Mouse (Mus musculus): ENCODE data around the gene Zkscan5. TPM values are rescaled to one million over a fixed set of nuclear protein-coding genes. Genes with fewer than 3 reads are reported as not detected.
A peak's percentile ranks its signal among the peaks of the same experiment; 100 is the strongest.

Gene Zkscan5
- polyA plus RNA-seq, 1 experiment from 2014 or later, result 10.4 TPM

GRCm38 (mm10) chr5:145231893-145232411 is 27.6 kb downstream of the Zkscan5 start:
- Histone ChIP-seq H3K9ac (ENCODE audit: low read depth, low read length) (peak overlapping the region; percentile 96), H3K4me1 (replicated peaks; ENCODE audit: insufficient read depth, low read length) (no peaks in the 10 kb centered on the region; the same call in 1 of the 2 replicates), H3K27me3 (ENCODE audit: insufficient read depth, low read length) (no peaks in the 10 kb centered on the region), H3K9me3 (replicated peaks; ENCODE audit: low read length) (no peaks in the 10 kb centered on the region), H3K36me3 (ENCODE audit: insufficient read depth, low read length) (peaks cover 23% of the 10 kb centered on the region), H3K4me2 (ENCODE audit: low read length) (peak overlapping the region; percentile 77), H3K4me3 (replicated peaks; ENCODE audit: low read depth, low read length) (peak overlapping the region; percentile 98), H3K27ac (peak overlapping the region; percentile 96)
- whole genome bisulfite sequencing, result under 1% methylated on average over 49 of the region's 49 CpGs
- ATAC-seq (replicated peaks; ENCODE audit: low FRiP score, low read depth), result peak; percentile 60
- DNase-seq (ENCODE audit: low spot score), result peak; percentile 42
- no peak for TF ChIP-seq CTCF (IDR thresholded peaks at IDR 0.05; ENCODE audit: low read depth)

- Histone ChIP-seq H3K4me2 (ENCODE audit: low read length) (no peak overlapping the region), H3K36me3 (ENCODE audit: insufficient read depth, low read length) (peaks cover 30% of the 10 kb centered on the region), H3K27me3 (ENCODE audit: insufficient read depth, low read length) (no peaks in the 10 kb centered on the region), H3K9me3 (replicated peaks; ENCODE audit: low read length) (no peaks in the 10 kb centered on the region), H3K4me1 (replicated peaks; ENCODE audit: insufficient read depth, low read length) (no peaks in the 10 kb centered on the region; the same call in 1 of the 2 replicates), H3K27ac (no peak overlapping the region), H3K9ac (ENCODE audit: low read depth, low read length) (no peak overlapping the region), H3K4me3 (replicated peaks; ENCODE audit: low read depth, low read length) (no peak overlapping the region)
- peak; percentile 71 for TF ChIP-seq CTCF (IDR thresholded peaks at IDR 0.05; ENCODE audit: low read depth)
- ATAC-seq (replicated peaks; ENCODE audit: low FRiP score, low read depth) (no peak), DNase-seq (ENCODE audit: low spot score) (peak; percentile 45)
These were observed 30.3 kb downstream of the Zkscan5 start for GRCm38 (mm10) chr5:145234636-145235035.

- DNase-seq (ENCODE audit: low spot score) (no peak), ATAC-seq (replicated peaks; ENCODE audit: low FRiP score, low read depth) (no peak)
- Histone ChIP-seq H3K4me1 (replicated peaks; ENCODE audit: insufficient read depth, low read length) (no peaks in the 10 kb centered on the region), H3K4me3 (replicated peaks; ENCODE audit: low read depth, low read length) (no peak overlapping the region), H3K4me2 (ENCODE audit: low read length) (no peak overlapping the region), H3K27me3 (ENCODE audit: insufficient read depth, low read length) (no peaks in the 10 kb centered on the region), H3K9ac (ENCODE audit: low read depth, low read length) (no peak overlapping the region), H3K36me3 (ENCODE audit: insufficient read depth, low read length) (peaks cover 10% of the 10 kb centered on the region; the same call in 1 of the 2 replicates), H3K27ac (no peak overlapping the region), H3K9me3 (replicated peaks; ENCODE audit: low read length) (no peaks in the 10 kb centered on the region)
- 95% methylated on average over 3 of the region's 3 CpGs for WGBS
- no peak for TF ChIP-seq CTCF (IDR thresholded peaks at IDR 0.05; ENCODE audit: low read depth)
These were observed 45.2 kb downstream of the Zkscan5 start for GRCm38 (mm10) chr5:145249520-145249919.

Other genes with a start within 250 kb of the Zkscan5 start
- gene Smurf1, start 238.7 kb upstream of the Zkscan5 start, polyA plus RNA-seq (2015; fragmentation: Nextera tagmentation; extraction: Ambion mirVana), result 12.6 and 13.4 TPM in 2 replicates
- not detected in 2 replicates for gene Gm4871, start 171.8 kb upstream of the Zkscan5 start, polyA plus RNA-seq (2015; fragmentation: Nextera tagmentation; extraction: Ambion mirVana)
- gene 1700018F24Rik, start 161.6 kb upstream of the Zkscan5 start, polyA plus RNA-seq (2015; fragmentation: Nextera tagmentation; extraction: Ambion mirVana), result not detected in 2 replicates
- 145 and 156 TPM in 2 replicates for gene Arpc1a, start 120.7 kb upstream of the Zkscan5 start, polyA plus RNA-seq (2015; fragmentation: Nextera tagmentation; extraction: Ambion mirVana)
- not detected in 2 replicates for gene Kpna7, start 120.5 kb upstream of the Zkscan5 start, polyA plus RNA-seq (2015; fragmentation: Nextera tagmentation; extraction: Ambion mirVana)
- 261 and 283 TPM in 2 replicates for gene Arpc1b, start 90.3 kb upstream of the Zkscan5 start, polyA plus RNA-seq (2015; fragmentation: Nextera tagmentation; extraction: Ambion mirVana)
- 89.9 and 95.7 TPM in 2 replicates for gene Pdap1, start 64.3 kb upstream of the Zkscan5 start, polyA plus RNA-seq (2015; fragmentation: Nextera tagmentation; extraction: Ambion mirVana)
- gene Bud31, start 64.2 kb upstream of the Zkscan5 start, polyA plus RNA-seq (2015; fragmentation: Nextera tagmentation; extraction: Ambion mirVana), result 185 and 186 TPM in 2 replicates
- gene Ptcd1, start 37.5 kb upstream of the Zkscan5 start, polyA plus RNA-seq (2015; fragmentation: Nextera tagmentation; extraction: Ambion mirVana), result 14.7 and 15.2 TPM in 2 replicates
- 35.5 and 38.5 TPM in 2 replicates for gene Cpsf4, start 37.3 kb upstream of the Zkscan5 start, polyA plus RNA-seq (2015; fragmentation: Nextera tagmentation; extraction: Ambion mirVana)
- 678 and 711 TPM in 2 replicates for gene Atp5j2, start 12.5 kb upstream of the Zkscan5 start, polyA plus RNA-seq (2015; fragmentation: Nextera tagmentation; extraction: Ambion mirVana)
- gene Zkscan14, start 2.7 kb upstream of the Zkscan5 start, polyA plus RNA-seq (2015; fragmentation: Nextera tagmentation; extraction: Ambion mirVana), result 10.1 and 11.5 TPM in 2 replicates
- gene Zfp655, start 27.2 kb downstream of the Zkscan5 start, polyA plus RNA-seq (2015; fragmentation: Nextera tagmentation; extraction: Ambion mirVana), result 30.6 and 37.8 TPM in 2 replicates
- gene Zscan25, start 75.9 kb downstream of the Zkscan5 start, polyA plus RNA-seq (2015; fragmentation: Nextera tagmentation; extraction: Ambion mirVana), result 0.26 and 0.57 TPM in 2 replicates
- 0.09 and 0.16 TPM in 2 replicates for gene Cyp3a57, start 140.7 kb downstream of the Zkscan5 start, polyA plus RNA-seq (2015; fragmentation: Nextera tagmentation; extraction: Ambion mirVana)